Mouse (Mus musculus): ENCODE data around the gene Tcte1.

Gene Tcte1

DNA sequence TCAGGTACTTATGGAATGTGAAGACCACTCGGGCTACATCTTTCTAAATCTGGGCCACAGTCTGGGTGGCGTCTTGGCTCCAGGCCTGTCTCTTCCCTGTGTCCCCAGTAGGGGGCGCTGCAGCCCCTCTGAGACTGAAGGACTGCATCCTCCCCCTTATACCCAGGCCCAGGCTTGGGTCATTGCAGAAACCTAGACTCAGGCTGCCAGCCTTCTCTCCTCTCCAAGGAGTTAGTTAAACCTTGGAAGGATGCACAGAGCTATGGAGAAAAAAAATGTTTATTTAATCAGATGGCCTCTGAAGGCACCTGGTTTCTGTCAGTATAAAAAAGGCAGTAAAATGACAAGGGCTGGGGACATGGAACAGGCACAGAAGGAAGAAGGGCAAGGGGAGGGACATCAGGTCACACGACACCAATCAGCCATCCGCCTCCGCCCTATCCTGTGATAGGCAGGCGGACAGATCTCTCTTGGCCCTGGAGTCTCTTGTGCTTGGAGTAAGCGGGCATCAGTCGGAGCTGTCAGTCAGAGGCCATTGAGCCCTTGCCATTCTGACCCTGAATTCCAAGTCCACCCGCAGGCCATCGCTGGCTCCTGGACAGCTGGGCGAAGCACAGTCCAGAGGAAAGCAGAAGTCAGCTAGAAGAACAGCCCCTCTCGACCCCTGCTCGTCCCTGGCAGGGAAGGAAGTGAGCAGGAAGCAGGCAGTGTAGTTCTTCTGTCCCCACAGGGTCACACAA is 61.9 kb downstream of the Tcte1 start:
- DNase-seq (ENCODE audit: low read depth, low spot score): peak; percentile 60

DNA sequence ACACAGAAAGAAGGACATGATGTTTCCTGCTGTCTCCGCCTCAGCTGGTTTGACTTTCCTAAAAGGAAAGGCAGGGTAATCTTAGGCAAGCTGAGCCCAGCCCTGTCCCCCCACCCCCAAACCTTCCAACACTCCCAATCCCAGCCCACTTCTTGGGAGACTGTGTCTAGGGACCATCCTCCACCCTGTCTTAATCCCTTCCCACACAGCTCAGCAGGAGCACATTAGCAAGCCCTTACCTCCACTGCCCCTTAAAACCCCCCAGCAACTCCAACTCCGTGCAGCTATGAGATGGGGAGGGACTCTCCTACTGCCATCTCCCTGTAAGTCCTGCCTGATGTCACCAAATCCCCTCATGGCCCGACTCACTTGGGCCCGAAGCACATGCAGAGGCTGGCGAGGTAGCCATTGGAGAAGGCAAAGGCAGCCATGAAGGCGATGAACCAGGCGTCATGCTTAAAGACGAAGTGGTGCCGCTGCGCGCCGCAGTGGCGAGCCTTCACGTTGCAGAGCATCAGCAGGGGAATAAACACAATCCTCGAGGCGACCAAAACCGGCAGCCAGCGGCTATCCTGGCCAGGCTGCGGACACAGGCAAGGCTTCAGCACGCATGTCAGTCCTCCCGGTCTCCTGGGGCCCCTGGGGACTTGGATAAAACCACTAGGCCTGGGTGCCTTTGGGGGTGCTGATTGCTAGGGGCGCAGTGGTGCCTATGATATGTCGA is 62.7 kb downstream of the Tcte1 start:
- DNase-seq (ENCODE audit: low read depth, low spot score): no peak

DNA sequence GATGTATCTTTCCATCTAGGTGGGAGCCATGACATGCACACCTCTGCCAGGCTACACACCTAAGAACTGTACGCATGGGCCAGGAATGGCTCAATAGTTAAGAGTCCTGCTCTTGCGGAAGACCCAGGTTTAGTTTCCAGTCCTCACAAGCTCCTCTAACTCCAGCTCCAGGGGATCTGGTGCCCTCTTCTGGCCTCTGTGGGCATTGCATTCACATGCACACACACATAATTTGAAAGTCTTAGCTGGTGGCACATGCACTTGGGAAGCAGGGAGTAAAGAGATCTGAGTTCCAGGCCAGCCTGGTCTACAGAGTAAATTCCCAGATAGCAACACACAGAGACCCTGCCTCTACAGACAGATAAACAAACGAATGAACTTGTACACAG is 63.2 kb downstream of the Tcte1 start:
- DNase-seq (ENCODE audit: low read depth, low spot score): peak; percentile 40

DNA sequence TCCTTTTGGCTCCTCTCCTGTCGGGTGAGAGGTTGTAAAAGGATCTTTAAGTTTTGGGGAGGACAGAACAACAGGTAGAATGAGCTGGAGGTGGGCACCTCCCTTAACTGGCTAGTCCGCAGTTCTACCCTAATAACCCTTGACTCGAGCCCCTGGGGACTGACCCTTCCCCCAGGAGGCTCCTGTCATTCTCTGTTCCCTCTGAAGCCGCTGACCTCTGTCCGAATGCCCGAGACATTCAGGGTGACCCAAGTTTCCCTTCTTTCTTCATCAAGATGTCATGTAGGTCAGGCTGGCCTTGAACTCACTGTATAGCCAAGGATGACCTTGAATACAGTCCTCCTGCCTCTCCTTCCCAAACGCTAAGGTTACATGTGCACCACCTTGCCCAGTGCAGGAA is 65.1 kb downstream of the Tcte1 start:
- no peak for DNase-seq (ENCODE audit: low read depth, low spot score)

DNA sequence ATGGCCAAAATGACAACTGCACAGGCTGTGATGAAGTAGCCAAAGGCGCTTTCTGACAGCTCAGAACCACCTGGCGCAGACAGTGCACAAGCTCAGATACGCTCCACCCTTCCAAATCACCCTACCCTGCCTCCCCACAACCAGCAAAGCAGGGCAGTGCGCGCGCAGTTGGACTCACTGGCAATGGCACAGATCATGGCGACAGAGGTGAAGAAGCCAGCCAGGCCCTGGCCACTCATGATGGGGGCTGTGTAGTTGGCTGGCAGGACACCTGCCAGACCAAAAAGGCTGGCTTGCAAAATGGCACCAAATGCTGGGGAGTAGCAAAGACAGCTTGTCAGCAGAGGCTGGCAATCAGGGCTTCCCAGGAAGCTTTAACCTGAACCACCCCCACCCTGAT is 66.0 kb downstream of the Tcte1 start:
- no peak for DNase-seq (ENCODE audit: low read depth, low spot score)

DNA sequence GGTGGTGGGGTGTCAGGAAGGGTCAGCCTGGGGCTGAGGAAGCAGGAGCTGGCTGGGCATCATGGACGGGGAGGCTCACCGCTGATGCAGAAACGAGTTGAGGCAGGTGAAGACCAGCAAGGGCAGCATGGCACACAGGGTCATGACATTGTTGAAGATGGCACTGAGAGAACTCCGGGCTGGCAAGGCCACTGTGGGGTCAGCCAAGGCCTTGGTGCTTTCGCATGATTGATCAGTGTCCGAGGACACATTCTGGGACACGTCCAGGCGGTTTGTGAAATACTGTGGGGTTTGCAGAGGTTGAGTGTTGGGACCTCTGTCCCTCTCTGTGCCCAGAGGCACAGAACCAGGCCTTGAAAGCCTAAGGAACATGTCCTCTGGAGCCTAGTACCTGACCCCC is 66.6 kb downstream of the Tcte1 start:
- no peak for DNase-seq (ENCODE audit: low read depth, low spot score)

DNA sequence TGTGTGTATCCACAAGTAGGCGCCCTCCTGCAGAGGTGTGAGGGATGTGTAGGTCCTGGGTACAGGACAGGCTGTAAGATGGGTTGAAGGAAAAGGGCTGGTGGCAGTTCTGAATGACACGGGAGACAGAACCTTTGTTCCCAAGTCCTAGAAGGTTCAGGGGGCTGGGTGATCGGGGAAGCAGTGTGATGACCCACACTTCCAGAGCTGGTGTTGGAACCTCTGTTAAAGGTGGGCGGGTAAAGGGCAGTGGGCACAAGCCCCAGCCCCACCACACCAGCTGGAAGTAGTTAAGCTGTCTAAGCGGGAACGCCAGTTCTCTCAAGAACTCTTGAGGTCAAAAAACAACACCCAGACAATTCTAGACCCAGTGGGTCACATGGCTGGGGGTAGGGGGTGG is 67.2 kb downstream of the Tcte1 start:
- DNase-seq (ENCODE audit: low read depth, low spot score): no peak

DNA sequence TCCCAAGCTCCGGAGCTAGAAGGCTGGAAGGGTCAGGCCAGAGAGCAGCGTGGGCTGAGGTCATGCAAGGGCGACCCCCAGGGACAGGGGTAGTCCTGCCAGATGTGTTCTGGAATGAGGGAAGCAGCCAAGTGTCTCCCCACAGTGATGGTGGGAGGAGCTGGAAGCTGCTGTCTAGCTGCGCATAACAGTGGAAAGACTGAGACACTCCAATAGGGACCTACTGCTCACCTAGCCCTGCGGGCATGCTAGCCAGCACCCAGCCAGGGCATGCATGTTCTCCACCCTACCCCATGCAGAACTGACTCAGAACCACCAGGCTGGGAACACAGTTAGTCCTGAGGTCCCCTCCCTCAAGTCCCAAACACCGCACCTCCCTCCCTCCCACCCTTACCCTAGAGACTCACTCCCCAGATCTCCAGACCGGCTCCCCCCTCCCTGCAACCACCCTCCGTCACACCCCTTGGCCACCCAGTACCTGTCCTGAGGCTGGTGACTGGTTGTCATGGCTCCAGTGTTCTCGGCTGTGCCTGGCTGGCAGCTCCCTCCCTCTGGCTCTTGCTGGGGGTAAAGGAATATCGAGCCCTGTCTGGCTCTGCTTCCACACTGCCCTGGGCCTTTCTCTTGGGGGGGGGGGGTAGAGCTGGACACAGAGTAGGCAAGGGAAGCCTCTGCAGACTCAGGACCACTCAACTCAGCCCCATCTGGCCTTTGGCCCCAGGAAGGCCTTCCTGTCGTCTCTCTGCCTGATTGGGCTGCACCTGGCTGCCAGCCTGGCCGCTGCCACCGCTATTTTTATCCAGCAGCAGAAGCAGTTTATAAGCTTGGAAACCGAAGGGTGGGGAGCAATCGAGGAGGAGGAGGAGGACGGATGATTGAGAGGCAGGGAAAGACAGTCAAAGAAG is 68.7 kb downstream of the Tcte1 start:
- no peak for DNase-seq (ENCODE audit: low read depth, low spot score)

Data from CD4-positive helper T cell, adult 2 months (primary cell).